Mouse (Mus musculus) midbrain, postnatal 0 days (tissue): ENCODE data around the gene Coil. TPM values are rescaled to one million over a fixed set of nuclear protein-coding genes. Genes with fewer than 3 reads are reported as not detected.

Experiments
- ATAC-seq: fragments of 200-750 bp; cut with Nextera tagmentation; 2 replicates; pipeline ENCODE4 v1.8.0; 2017; ENCODE audit warnings: moderate number of reproducible peaks, mild to moderate bottlenecking, moderate TSS enrichment, moderate library complexity; ENCODE audit not compliant: low FRiP score
- DNase-seq: peaks from one replicate; pipeline ENCODE4 v3.0.0-alpha.2; 2015; ENCODE audit warnings: low spot score
- H3K27ac ChIP-seq: fragments of 300-500 bp; sonication (generic); 2 replicates; pipeline ENCODE4 v1.5.1; 2014; ENCODE audit warnings: low read depth, mild to moderate bottlenecking, low read length, mixed read lengths
- H3K27me3 ChIP-seq: fragments of 300-500 bp; sonication (generic); 2 replicates; pipeline ENCODE4 v1.6.1; 2014; ENCODE audit warnings: low read length, control low read depth, mixed read lengths; ENCODE audit not compliant: insufficient read depth
- H3K36me3 ChIP-seq: fragments of 300-500 bp; sonication (generic); 2 replicates; pipeline ENCODE4 v1.6.1; 2014; ENCODE audit warnings: low read length, control low read depth, mixed read lengths; ENCODE audit not compliant: insufficient read depth
- H3K4me1 ChIP-seq: fragments of 300-500 bp; sonication (generic); 2 replicates; pipeline ENCODE4 v1.6.1; 2014; ENCODE audit warnings: mild to moderate bottlenecking, control low read depth, antibody characterized with exemption, low read length, mixed read lengths; ENCODE audit not compliant: insufficient read depth
- H3K4me2 ChIP-seq: fragments of 300-500 bp; sonication (generic); 2 replicates; pipeline ENCODE4 v1.6.1; 2014; ENCODE audit warnings: low read depth, mild to moderate bottlenecking, low read length, mixed read lengths; ENCODE audit not compliant: poor library complexity, severe bottlenecking
- H3K4me3 ChIP-seq: fragments of 300-500 bp; sonication (generic); 2 replicates; pipeline ENCODE4 v1.5.1; 2014; ENCODE audit warnings: low read depth, mild to moderate bottlenecking, low read length, moderate library complexity
- H3K9ac ChIP-seq: fragments of 300-500 bp; sonication (generic); replicated peaks from 2 replicates; pipeline ENCODE4 v1.6.1; 2014; ENCODE audit warnings: mild to moderate bottlenecking, low read length, moderate library complexity, mixed read lengths; ENCODE audit not compliant: poor library complexity, severe bottlenecking
- H3K9me3 ChIP-seq: fragments of 300-500 bp; sonication (generic); 2 replicates; pipeline ENCODE4 v1.6.1; 2016; ENCODE audit warnings: low read length, control low read depth
- CTCF ChIP-seq: IDR thresholded peaks from 2 replicates; pipeline ENCODE4 v1.5.1; 2016; ENCODE audit warnings: antibody characterized with exemption, mild to moderate bottlenecking
- WGBS: fragments of 180-500 bp; shearing (Covaris S2); extraction: QIAGEN DNeasy Blood & Tissue Kit; methylation state at CpG from one replicate; pipeline ENCODE4 v1.1.7; 2014; 5-methylcytosine and 5-hydroxymethylcytosine counted together
- polyA plus RNA-seq: library from polyadenylated mRNA; unstranded; fragments of >200 nt; fragmentation: Nextera tagmentation; extraction: Ambion mirVana; gene quantifications from 2 replicates; pipeline ENCODE4 v1.2.1, GENCODE M21; 2015
- total RNA-seq: library from RNA; depleted of rRNA; stranded (reverse); fragments of >200 nt; gene quantifications from 2 replicates; pipeline ENCODE4 v1.2.3, GENCODE M21; 2014

The Coil gene
- total and polyA plus RNA-seq, 2 experiments from 2014 or later, result 28.8 to 35.1 TPM

GRCm38 (mm10) chr11:89012241-89012640 lies 42.2 kb downstream of the Coil start:
- H3K4me1 ChIP-seq, result no peaks in the 10 kb centered on the region
- TF ChIP-seq CTCF, result no peak
- H3K27me3 ChIP-seq, result no peaks in the 10 kb centered on the region
- DNase-seq (no peak), ATAC-seq (no peak)
- H3K36me3 ChIP-seq, result no peaks in the 10 kb centered on the region; the same call in 1 of the 2 replicates
- H3K4me3 ChIP-seq, result no peak overlapping the region
- WGBS, result 90% methylated on average over 5 of the region's 5 CpGs
- no peak overlapping the region for H3K4me2 ChIP-seq
- H3K27ac ChIP-seq, result no peak overlapping the region
- H3K9me3 ChIP-seq, result no peaks in the 10 kb centered on the region
- no peak overlapping the region for H3K9ac ChIP-seq

DNA sequence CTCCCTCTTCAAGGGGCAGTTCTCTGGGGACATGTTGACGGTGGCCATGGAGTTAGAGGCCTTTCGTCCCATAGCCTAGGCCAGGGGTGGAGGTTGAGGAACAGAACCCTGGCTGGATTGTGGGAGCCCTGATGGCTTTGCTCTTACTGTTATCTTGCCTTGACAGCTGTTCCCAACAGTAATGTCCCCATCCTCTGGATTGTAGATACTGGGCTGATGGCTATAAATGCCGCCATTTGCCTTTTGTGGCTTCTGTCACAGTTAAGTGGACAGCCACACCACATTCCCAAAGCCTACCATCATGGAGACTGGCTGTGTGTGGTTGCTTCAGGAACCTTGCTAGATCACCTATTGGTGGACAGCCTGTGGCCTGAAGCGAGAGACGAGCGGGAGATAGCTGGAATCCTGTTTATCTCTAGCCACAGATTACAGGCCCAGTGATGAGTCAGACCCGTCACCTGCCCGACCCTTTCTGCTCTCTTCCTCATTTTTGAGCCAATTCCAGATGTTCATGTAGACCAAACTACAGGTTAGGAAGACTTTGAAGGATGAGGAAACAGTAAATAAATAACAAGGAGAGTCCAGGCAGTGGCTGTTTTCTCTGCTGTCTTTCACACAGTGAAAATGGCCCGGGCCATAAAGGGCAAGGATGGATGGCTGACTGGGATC lies 47.6 kb downstream of the Coil start:
- no peaks in the 10 kb centered on the region for H3K27me3 ChIP-seq
- 91% methylated on average over 9 of the region's 9 CpGs for WGBS
- H3K36me3 ChIP-seq, result no peaks in the 10 kb centered on the region; the same call in 1 of the 2 replicates

GRCm38 (mm10) chr11:89020681-89021305 lies 50.7 kb downstream of the Coil start:
- Histone ChIP-seq H3K4me2 (no peak overlapping the region), H3K36me3 (no peaks in the 10 kb centered on the region; the same call in 1 of the 2 replicates), H3K27ac (no peak overlapping the region), H3K9ac (no peak overlapping the region), H3K4me3 (no peak overlapping the region), H3K27me3 (no peaks in the 10 kb centered on the region), H3K9me3 (no peaks in the 10 kb centered on the region), H3K4me1 (no peaks in the 10 kb centered on the region)
- 74% methylated on average over 9 of the region's 9 CpGs for WGBS
- TF ChIP-seq CTCF, result peak; percentile 50
- DNase-seq (no peak), ATAC-seq (no peak)

More for the DNA sequence above, 47.6 kb downstream of the Coil start:
- no peak for TF ChIP-seq CTCF
- no peak overlapping the region for H3K9ac ChIP-seq
- DNase-seq, result no peak
- ATAC-seq, result no peak
- no peak overlapping the region for H3K4me2 ChIP-seq
- no peaks in the 10 kb centered on the region for H3K9me3 ChIP-seq
- H3K4me3 ChIP-seq, result no peak overlapping the region
- H3K4me1 ChIP-seq, result no peaks in the 10 kb centered on the region
- no peak overlapping the region for H3K27ac ChIP-seq

GRCm38 (mm10) chr11:89021687-89022086 lies 51.6 kb downstream of the Coil start:
- no peak overlapping the region for H3K9ac ChIP-seq
- H3K4me3 ChIP-seq, result no peak overlapping the region
- ATAC-seq, result no peak
- H3K36me3 ChIP-seq, result no peaks in the 10 kb centered on the region
- 71% methylated on average over 7 of the region's 7 CpGs for WGBS
- no peaks in the 10 kb centered on the region for H3K4me1 ChIP-seq
- H3K27ac ChIP-seq, result no peak overlapping the region
- TF ChIP-seq CTCF, result no peak
- no peaks in the 10 kb centered on the region for H3K9me3 ChIP-seq
- H3K27me3 ChIP-seq, result no peaks in the 10 kb centered on the region
- no peak overlapping the region for H3K4me2 ChIP-seq
- no peak for DNase-seq

DNA sequence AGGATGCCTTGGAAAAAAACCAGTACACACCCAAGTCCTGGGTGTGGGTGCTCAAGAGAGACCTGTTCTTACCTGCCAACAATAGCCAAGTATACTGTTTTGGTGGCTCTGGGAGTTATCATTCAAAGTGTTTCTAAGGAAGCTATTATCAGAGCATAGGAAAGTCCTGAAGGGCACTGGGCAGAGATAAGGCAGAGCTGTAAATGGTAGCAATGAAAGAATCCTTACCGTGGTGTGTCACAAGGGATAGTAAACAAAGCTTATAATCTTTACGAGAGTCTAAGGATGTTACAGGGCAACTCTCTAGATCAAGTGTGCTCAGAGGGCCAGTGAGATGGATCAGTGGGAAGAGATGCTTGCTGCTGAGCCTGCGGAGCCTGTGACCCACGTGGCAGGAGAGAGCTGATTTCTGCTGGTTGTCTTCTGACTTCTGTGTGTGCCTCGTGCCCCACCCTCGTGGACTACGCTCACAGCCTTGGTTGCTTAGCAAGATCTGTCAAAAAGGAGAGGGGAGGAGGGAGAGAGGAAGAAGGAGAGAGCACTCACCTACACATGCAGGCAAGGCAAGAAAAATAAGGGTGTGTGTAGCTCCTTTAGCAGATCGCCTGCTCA lies 52.2 kb downstream of the Coil start:
- WGBS, result 74% methylated on average over 8 of the region's 8 CpGs
- ATAC-seq, result no peak
- no peak overlapping the region for H3K4me2 ChIP-seq

DNA sequence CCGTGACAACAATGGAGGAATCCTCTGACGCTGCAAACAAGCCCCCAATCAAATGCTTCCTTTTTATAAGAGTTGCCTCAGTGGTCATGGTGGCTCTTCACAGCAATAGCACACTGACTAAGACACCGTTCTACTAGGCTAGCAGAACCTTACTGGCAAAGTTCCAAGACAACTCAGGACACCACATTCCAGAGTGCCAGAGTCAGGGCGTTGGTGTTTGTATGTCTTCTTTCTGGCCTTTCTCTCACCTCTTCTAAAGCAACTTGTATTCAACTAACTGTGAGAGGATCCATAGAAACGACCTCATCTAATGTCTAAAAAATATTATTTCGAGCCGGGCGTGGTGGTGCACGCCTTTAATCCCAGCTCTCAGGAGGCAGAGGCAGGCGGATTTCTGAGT lies 53.4 kb downstream of the Coil start:
- TF ChIP-seq CTCF, result no peak
- H3K4me1 ChIP-seq, result no peaks in the 10 kb centered on the region
- ATAC-seq, result no peak
- no peak overlapping the region for H3K27ac ChIP-seq
- no peaks in the 10 kb centered on the region for H3K27me3 ChIP-seq
- H3K9me3 ChIP-seq, result no peaks in the 10 kb centered on the region
- 66% methylated on average over 10 of the region's 10 CpGs for WGBS
- H3K36me3 ChIP-seq, result no peaks in the 10 kb centered on the region
- H3K4me3 ChIP-seq, result no peak overlapping the region
- no peak overlapping the region for H3K4me2 ChIP-seq
- H3K9ac ChIP-seq, result no peak overlapping the region
- DNase-seq, result no peak

More for the DNA sequence above, 52.2 kb downstream of the Coil start:
- Histone ChIP-seq H3K27me3 (no peaks in the 10 kb centered on the region), H3K36me3 (no peaks in the 10 kb centered on the region), H3K4me3 (no peak overlapping the region), H3K4me1 (no peaks in the 10 kb centered on the region), H3K9me3 (no peaks in the 10 kb centered on the region), H3K27ac (no peak overlapping the region), H3K9ac (no peak overlapping the region)
- TF ChIP-seq CTCF, result no peak
- DNase-seq, result no peak
